Mouse (Mus musculus) neural tube, embryonic 12.5 days (tissue): ENCODE measurements around the gene Zfp202. TPM values are rescaled to one million over a fixed set of nuclear protein-coding genes. Genes with fewer than 3 reads are reported as not detected.
"Not testable (repeated sequence)": the region's sequence is repeated elsewhere in the genome, so short reads cannot be mapped to it uniquely, and the experiment has no call there.

ENCODE experiments used
- ATAC-seq: fragments of 200-750 bp; cut with Nextera tagmentation; 2 replicates; pipeline ENCODE4 v1.8.0; 2017; ENCODE audit warnings: low read depth, mild to moderate bottlenecking, moderate TSS enrichment, moderate library complexity; ENCODE audit not compliant: low FRiP score
- H3K27ac ChIP-seq: fragments of 300-500 bp; sonication (generic); 2 replicates; pipeline ENCODE4 v1.5.1; 2016
- H3K27me3 ChIP-seq: fragments of 300-500 bp; sonication (generic); replicated peaks from 2 replicates; pipeline ENCODE4 v1.6.1; 2016; ENCODE audit warnings: mild to moderate bottlenecking
- H3K36me3 ChIP-seq: fragments of 300-500 bp; sonication (generic); 2 replicates; pipeline ENCODE4 v1.6.1; 2016; ENCODE audit warnings: mild to moderate bottlenecking
- H3K4me1 ChIP-seq: fragments of 300-500 bp; sonication (generic); 2 replicates; pipeline ENCODE4 v1.6.1; 2016
- H3K4me2 ChIP-seq: fragments of 300-500 bp; sonication (generic); replicated peaks from 2 replicates; pipeline ENCODE4 v1.6.1; 2016; ENCODE audit warnings: mild to moderate bottlenecking
- H3K4me3 ChIP-seq: fragments of 300-500 bp; sonication (generic); 2 replicates; pipeline ENCODE4 v1.5.1; 2016
- H3K9ac ChIP-seq: fragments of 300-500 bp; sonication (generic); 2 replicates; pipeline ENCODE4 v1.6.1; 2016; ENCODE audit warnings: mild to moderate bottlenecking
- H3K9me3 ChIP-seq: fragments of 300-500 bp; sonication (generic); 2 replicates; pipeline ENCODE4 v1.6.1; 2016; ENCODE audit warnings: mild to moderate bottlenecking
- WGBS: fragments of 180-500 bp; shearing (Covaris S2); methylation state at CpG from one replicate; pipeline ENCODE4 v1.1.7; 2016; 5-methylcytosine and 5-hydroxymethylcytosine counted together
- polyA plus RNA-seq: library from polyadenylated mRNA; unstranded; fragments of >200 nt; fragmentation: Nextera tagmentation; extraction: Ambion mirVana; gene quantifications from 2 replicates; pipeline ENCODE4 v1.2.1, GENCODE M21; 2016

Zfp202 gene
- 8.1 and 8.9 TPM in 2 replicates for polyA plus RNA-seq

GRCm38 (mm10) chr9:40192098-40193038, at the start of gene Zfp202:
Zfp202 (plus strand) TSS chr9:40192316.
- Histone ChIP-seq H3K27ac (peak within 1 kb of the TSS; percentile 33; the same call in 1 of the 2 replicates), H3K9me3 (no peaks in the 10 kb centered on the region), H3K27me3 (no peaks in the 10 kb centered on the region), H3K4me2 (peak within 1 kb of the TSS; percentile 78), H3K4me3 (peak within 1 kb of the TSS; percentile 78), H3K36me3 (no peaks in the 10 kb centered on the region), H3K9ac (peak within 1 kb of the TSS; percentile 83), H3K4me1 (peaks cover 11% of the 10 kb centered on the region)
- ATAC-seq = peak; percentile 99
- WGBS = under 1% methylated on average over 63 of the region's 63 CpGs

- no peak for ATAC-seq
- Histone ChIP-seq H3K27me3 (no peaks in the 10 kb centered on the region), H3K9ac (no peak overlapping the region), H3K9me3 (no peaks in the 10 kb centered on the region), H3K36me3 (no peaks in the 10 kb centered on the region), H3K27ac (no peak overlapping the region), H3K4me2 (no peak overlapping the region), H3K4me1 (no peaks in the 10 kb centered on the region), H3K4me3 (no peak overlapping the region)
- 77% methylated on average over 4 of the region's 4 CpGs for WGBS
These were observed 36.9 kb upstream of the Zfp202 start for GRCm38 (mm10) chr9:40155118-40155644.

GRCm38 (mm10) chr9:40166446-40166845, 25.7 kb upstream of the Zfp202 start:
- Histone ChIP-seq H3K36me3 (no peaks in the 10 kb centered on the region), H3K4me3 (no peak overlapping the region), H3K4me1 (no peaks in the 10 kb centered on the region), H3K9ac (no peak overlapping the region), H3K9me3 (no peaks in the 10 kb centered on the region), H3K27me3 (no peaks in the 10 kb centered on the region), H3K27ac (no peak overlapping the region), H3K4me2 (no peak overlapping the region)
- 88% methylated on average over 1 of the region's 1 CpGs for WGBS
- ATAC-seq = no peak

GRCm38 (mm10) chr9:40177017-40177416, 15.1 kb upstream of the Zfp202 start:
- ATAC-seq = no peak
- 84% methylated on average over 6 of the region's 6 CpGs for WGBS
- H3K4me2 ChIP-seq = no peak overlapping the region

GRCm38 (mm10) chr9:40180620-40181019, 11.5 kb upstream of the Zfp202 start, which contains the start of gene Olfr986:
Olfr986 (plus strand) TSS chr9:40180920.
- Histone ChIP-seq H3K4me1 (no peaks in the 10 kb centered on the region), H3K9ac (no peak within 1 kb of the TSS), H3K27ac (no peak within 1 kb of the TSS), H3K4me2 (no peak within 1 kb of the TSS), H3K9me3 (no peaks in the 10 kb centered on the region), H3K36me3 (no peaks in the 10 kb centered on the region), H3K4me3 (no peak within 1 kb of the TSS), H3K27me3 (no peaks in the 10 kb centered on the region)
- 90% methylated on average over 5 of the region's 5 CpGs for WGBS
- no peak for ATAC-seq

More at GRCm38 (mm10) chr9:40177017-40177416, 15.1 kb upstream of the Zfp202 start:
- H3K9ac ChIP-seq = no peak overlapping the region
- no peaks in the 10 kb centered on the region for H3K36me3 ChIP-seq
- no peaks in the 10 kb centered on the region for H3K9me3 ChIP-seq
- H3K4me3 ChIP-seq = no peak overlapping the region
- no peaks in the 10 kb centered on the region for H3K4me1 ChIP-seq
- no peaks in the 10 kb centered on the region for H3K27me3 ChIP-seq
- no peak overlapping the region for H3K27ac ChIP-seq

- H3K9me3 ChIP-seq, ATAC-seq, H3K4me1 ChIP-seq, H3K27ac ChIP-seq, H3K36me3 ChIP-seq, H3K4me2 ChIP-seq, H3K9ac ChIP-seq, H3K27me3 ChIP-seq, H3K4me3 ChIP-seq: not testable (repeated sequence)
- 77% methylated on average over 2 of the region's 2 CpGs for WGBS
These were observed 7.0 kb upstream of the Zfp202 start for GRCm38 (mm10) chr9:40185166-40185565.

- no peaks in the 10 kb centered on the region for H3K9me3 ChIP-seq
- peak; percentile 7; the same call in 1 of the 2 replicates for ATAC-seq
- peaks cover 11% of the 10 kb centered on the region for H3K4me1 ChIP-seq
- no peaks in the 10 kb centered on the region for H3K27me3 ChIP-seq
- H3K4me2 ChIP-seq = peak overlapping the region; percentile 78
- H3K4me3 ChIP-seq = peak overlapping the region; percentile 78
- peak overlapping the region; percentile 83; the same call in 1 of the 2 replicates for H3K9ac ChIP-seq
- 94% methylated on average over 8 of the region's 9 CpGs for WGBS
- H3K36me3 ChIP-seq = no peaks in the 10 kb centered on the region
- no peak overlapping the region for H3K27ac ChIP-seq
These were observed 835 bp upstream of the Zfp202 start for GRCm38 (mm10) chr9:40191086-40191876.

- no peak overlapping the region for H3K9ac ChIP-seq
- WGBS = 90% methylated on average over 3 of the region's 3 CpGs
- no peaks in the 10 kb centered on the region for H3K9me3 ChIP-seq
- no peak overlapping the region for H3K4me3 ChIP-seq
- H3K36me3 ChIP-seq = no peaks in the 10 kb centered on the region
- no peak overlapping the region for H3K4me2 ChIP-seq
- peaks cover 11% of the 10 kb centered on the region for H3K4me1 ChIP-seq
- ATAC-seq = no peak
- no peak overlapping the region for H3K27ac ChIP-seq
- no peaks in the 10 kb centered on the region for H3K27me3 ChIP-seq
These were observed 3.9 kb downstream of the Zfp202 start for GRCm38 (mm10) chr9:40195981-40196380.

- 83% methylated on average over 5 of the region's 5 CpGs for WGBS
- no peak for ATAC-seq
- Histone ChIP-seq H3K27me3 (no peaks in the 10 kb centered on the region), H3K36me3 (peaks cover 42% of the 10 kb centered on the region), H3K9me3 (no peaks in the 10 kb centered on the region), H3K4me3 (no peak overlapping the region), H3K27ac (no peak overlapping the region), H3K4me2 (no peak overlapping the region), H3K4me1 (no peaks in the 10 kb centered on the region), H3K9ac (no peak overlapping the region)
These were observed 14.4 kb downstream of the Zfp202 start for GRCm38 (mm10) chr9:40206546-40206950.

GRCm38 (mm10) chr9:40210744-40211143, 18.6 kb downstream of the Zfp202 start:
- 92% methylated on average over 2 of the region's 2 CpGs for WGBS
- Histone ChIP-seq H3K9ac (no peak overlapping the region), H3K4me1 (no peaks in the 10 kb centered on the region), H3K9me3 (no peaks in the 10 kb centered on the region), H3K4me3 (no peak overlapping the region), H3K27ac (no peak overlapping the region), H3K4me2 (no peak overlapping the region), H3K36me3 (peaks cover 54% of the 10 kb centered on the region), H3K27me3 (no peaks in the 10 kb centered on the region)
- ATAC-seq = no peak

- no peak for ATAC-seq
- Histone ChIP-seq H3K9me3 (no peaks in the 10 kb centered on the region), H3K9ac (no peak overlapping the region), H3K36me3 (peaks cover 36% of the 10 kb centered on the region), H3K27ac (no peak overlapping the region), H3K4me2 (no peak overlapping the region), H3K4me3 (no peak overlapping the region), H3K27me3 (no peaks in the 10 kb centered on the region), H3K4me1 (no peaks in the 10 kb centered on the region)
- WGBS = 97% methylated on average over 5 of the region's 5 CpGs
These were observed 21.9 kb downstream of the Zfp202 start for GRCm38 (mm10) chr9:40214058-40214457.

- no peaks in the 10 kb centered on the region for H3K27me3 ChIP-seq
- no peak for ATAC-seq
- no peak overlapping the region for H3K27ac ChIP-seq
- WGBS = 81% methylated on average over 4 of the region's 4 CpGs
- no peaks in the 10 kb centered on the region for H3K9me3 ChIP-seq
- H3K4me2 ChIP-seq = no peak overlapping the region
- peaks cover 11% of the 10 kb centered on the region for H3K36me3 ChIP-seq
- no peak overlapping the region for H3K9ac ChIP-seq
- H3K4me1 ChIP-seq = no peaks in the 10 kb centered on the region
- no peak overlapping the region for H3K4me3 ChIP-seq
These were observed 24.5 kb downstream of the Zfp202 start for GRCm38 (mm10) chr9:40216651-40217050.
